Mouse (Mus musculus): ENCODE data around the gene Myom1.

DNA sequence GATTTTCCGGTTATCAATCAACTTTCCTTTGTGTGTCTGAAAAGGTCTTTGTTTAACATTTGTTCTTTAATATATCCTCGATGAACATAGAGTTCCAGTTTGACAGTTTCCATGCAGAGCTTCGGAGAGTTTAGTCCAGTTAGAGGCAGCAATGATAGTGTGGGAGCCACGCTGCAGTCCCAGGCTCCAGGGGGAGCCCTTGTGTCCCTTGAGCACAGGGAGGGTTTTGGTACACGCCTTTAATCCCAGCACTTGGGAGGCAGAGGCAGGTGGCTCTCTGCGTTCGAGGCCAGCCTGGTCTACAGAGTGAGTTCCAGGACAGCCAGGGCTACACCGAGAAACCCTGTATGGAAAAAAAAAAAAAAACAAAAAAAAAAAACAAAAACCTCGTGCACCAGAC, 66.7 kb downstream of the Myom1 start:
- TF ChIP-seq GATA1 (IDR thresholded peaks at IDR 0.05; ENCODE audit: low read length) (no peak), TAL1 (IDR thresholded peaks at IDR 0.05; ENCODE audit: low read length) (no peak)

Measured in erythroblast, embryonic 14.5 days (primary cell).